Mouse (Mus musculus) adrenal gland, adult (tissue): Measurements from ENCODE around the gene Gapt.
"Not testable (repeated sequence)": the region's sequence is repeated elsewhere in the genome, so short reads cannot be mapped to it uniquely, and the experiment has no call there.

ENCODE experiments used
- DNase-seq, 2 experiments: peaks; one replicate each; pipeline ENCODE4 v3.0.0; 2022 to 2023; ENCODE audit warnings: low spot score in 1 of 2; ENCODE audit not compliant: inconsistent age in 2 of 2

Gene Gapt

GRCm38 (mm10) chr13:110356941-110357340 lies at the start of gene Gapt:
Gene Gapt, minus strand, starts transcription at chr13:110357199.
- DNase-seq, result no peak

- DNase-seq, result no peak
These were observed 49.2 kb upstream of the Gapt start for GRCm38 (mm10) chr13:110406152-110406551.

- DNase-seq, result not testable (repeated sequence)
These were observed 47.7 kb upstream of the Gapt start for GRCm38 (mm10) chr13:110404686-110405085.

GRCm38 (mm10) chr13:110404059-110404458 lies 47.1 kb upstream of the Gapt start:
- no peak for DNase-seq

GRCm38 (mm10) chr13:110401877-110402276 lies 44.9 kb upstream of the Gapt start:
- DNase-seq, result no peak

- DNase-seq, result no peak
These were observed 44.4 kb upstream of the Gapt start for GRCm38 (mm10) chr13:110401443-110401842.

- peak in 1 of 2 experiments; percentile 11 for DNase-seq
These were observed 41.7 kb upstream of the Gapt start for GRCm38 (mm10) chr13:110398513-110399270.

- no peak for DNase-seq
These were observed 40.8 kb upstream of the Gapt start for GRCm38 (mm10) chr13:110397750-110398149.

- peak in 1 of 2 experiments; percentile 55 for DNase-seq
These were observed 39.1 kb upstream of the Gapt start for GRCm38 (mm10) chr13:110395916-110396685.

GRCm38 (mm10) chr13:110395179-110395794 lies 38.3 kb upstream of the Gapt start:
- no peak for DNase-seq

- DNase-seq, result peak; percentile 94 to 99
These were observed 37.5 kb upstream of the Gapt start, which contains the start of gene Plk2 for GRCm38 (mm10) chr13:110394291-110395178. Gene Plk2, plus strand, starts transcription at chr13:110395046.

- DNase-seq, result no peak
These were observed 35.6 kb upstream of the Gapt start for GRCm38 (mm10) chr13:110392631-110393030.

- peak; percentile 39 to 87 for DNase-seq
These were observed 35.2 kb upstream of the Gapt start for GRCm38 (mm10) chr13:110392210-110392609.

- DNase-seq, result no peak
These were observed 27.5 kb upstream of the Gapt start for GRCm38 (mm10) chr13:110384514-110384913.

- DNase-seq, result peak; percentile 17 to 69
These were observed 25.5 kb upstream of the Gapt start for GRCm38 (mm10) chr13:110382447-110382901.

GRCm38 (mm10) chr13:110369673-110370072 lies 12.7 kb upstream of the Gapt start:
- no peak for DNase-seq

GRCm38 (mm10) chr13:110368556-110369040 lies 11.6 kb upstream of the Gapt start:
- DNase-seq, result peak; percentile 39 to 87

GRCm38 (mm10) chr13:110367961-110368555 lies 11.1 kb upstream of the Gapt start:
- no peak for DNase-seq

GRCm38 (mm10) chr13:110366477-110366876 lies 9.5 kb upstream of the Gapt start:
- DNase-seq, result no peak

GRCm38 (mm10) chr13:110363722-110364121 lies 6.7 kb upstream of the Gapt start:
- DNase-seq, result no peak
